Mouse (Mus musculus) lung, adult 2 months (tissue): ENCODE measurements around the gene Gnai1.

Experiments used
- CTCF ChIP-seq: fragments of 200-500 bp; IDR thresholded peaks from 2 replicates; pipeline ENCODE4 v1.5.1; 2011; ENCODE audit warnings: mild to moderate bottlenecking, low read length, control low read depth; ENCODE audit not compliant: insufficient read depth
- POLR2A ChIP-seq: fragments of 200-500 bp; IDR thresholded peaks from 2 replicates; pipeline ENCODE4 v1.6.1; 2011; ENCODE audit warnings: low read depth, mild to moderate bottlenecking, control low read depth, low read length, borderline replicate concordance; ENCODE audit errors: extremely low read depth

DNA sequence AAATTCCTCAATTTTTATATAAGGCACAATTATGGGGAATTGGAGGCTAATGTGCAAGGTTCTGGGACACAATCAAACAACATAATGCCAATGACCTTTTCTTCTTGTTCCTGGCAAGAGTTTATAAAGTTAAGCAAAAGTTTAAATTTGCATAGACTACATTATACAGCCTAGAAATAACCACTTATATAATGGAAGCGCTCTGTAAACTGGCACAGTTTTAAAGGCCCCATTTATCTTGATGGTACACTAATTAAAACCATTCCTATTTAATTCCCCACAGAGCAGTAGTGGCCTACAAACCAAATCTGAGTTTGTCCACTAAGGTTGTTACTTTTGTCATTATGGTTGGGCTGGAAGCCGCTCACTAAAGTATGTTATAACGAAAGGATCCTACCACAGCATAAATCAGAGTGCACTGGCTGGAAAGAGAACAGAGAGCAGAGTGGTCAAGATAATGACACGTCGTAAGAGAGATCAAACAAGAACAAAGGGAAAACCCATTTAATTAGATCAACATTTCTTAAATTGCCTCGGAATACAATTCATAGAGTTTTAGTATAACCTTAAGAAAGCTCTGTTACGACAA lies 85.7 kb downstream of the Gnai1 start:
- TF ChIP-seq POLR2A (no peak), CTCF (no peak)
